Mouse (Mus musculus): ENCODE measurements around the gene Elmod1.
A peak's percentile ranks its signal among the peaks of the same experiment; 100 is the strongest.
"Not testable (repeated sequence)": the region's sequence is repeated elsewhere in the genome, so short reads cannot be mapped to it uniquely, and the experiment has no call there.

Gene Elmod1

GRCm38 (mm10) chr9:53975122-53975518 lies at the start of gene Elmod1:
Gene Elmod1, minus strand, starts transcription at chr9:53975301.
- no peak for DNase-seq (ENCODE audit: low read depth)

- peak; percentile 59 for DNase-seq (ENCODE audit: low read depth)
Observed at GRCm38 (mm10) chr9:54022795-54023194, 47.7 kb upstream of the Elmod1 start.

- no peak for DNase-seq (ENCODE audit: low read depth)
Observed at GRCm38 (mm10) chr9:53994528-53994927, 19.4 kb upstream of the Elmod1 start.

GRCm38 (mm10) chr9:53992567-53992966 lies 17.5 kb upstream of the Elmod1 start:
- DNase-seq (ENCODE audit: low read depth), result not testable (repeated sequence)

GRCm38 (mm10) chr9:53990921-53991320 lies 15.8 kb upstream of the Elmod1 start:
- DNase-seq (ENCODE audit: low read depth), result peak; percentile 50

- peak; percentile 16 for DNase-seq (ENCODE audit: low read depth)
Observed at GRCm38 (mm10) chr9:53986972-53987371, 11.9 kb upstream of the Elmod1 start.

- peak; percentile 32 for DNase-seq (ENCODE audit: low read depth)
Observed at GRCm38 (mm10) chr9:53984868-53985267, 9.8 kb upstream of the Elmod1 start.

- no peak for DNase-seq (ENCODE audit: low read depth)
Observed at GRCm38 (mm10) chr9:53974328-53975121, 576 bp downstream of the Elmod1 start.

GRCm38 (mm10) chr9:53973929-53974327 lies 1.2 kb downstream of the Elmod1 start:
- no peak for DNase-seq (ENCODE audit: low read depth)

- DNase-seq (ENCODE audit: low read depth), result no peak
Observed at GRCm38 (mm10) chr9:53973241-53973640, 1.9 kb downstream of the Elmod1 start.

GRCm38 (mm10) chr9:53972358-53972757 lies 2.7 kb downstream of the Elmod1 start:
- DNase-seq (ENCODE audit: low read depth), result no peak

GRCm38 (mm10) chr9:53967610-53968368 lies 7.3 kb downstream of the Elmod1 start:
- no peak for DNase-seq (ENCODE audit: low read depth)

GRCm38 (mm10) chr9:53957021-53957420 lies 18.1 kb downstream of the Elmod1 start:
- DNase-seq (ENCODE audit: low read depth), result no peak

- DNase-seq (ENCODE audit: low read depth), result no peak
Observed at GRCm38 (mm10) chr9:53954853-53955252, 20.2 kb downstream of the Elmod1 start.

GRCm38 (mm10) chr9:53947463-53947862 lies 27.6 kb downstream of the Elmod1 start:
- peak; percentile 11 for DNase-seq (ENCODE audit: low read depth)

- no peak for DNase-seq (ENCODE audit: low read depth)
Observed at GRCm38 (mm10) chr9:53938555-53938954, 36.5 kb downstream of the Elmod1 start.

GRCm38 (mm10) chr9:53934179-53934578 lies 40.9 kb downstream of the Elmod1 start:
- peak; percentile 16 for DNase-seq (ENCODE audit: low read depth)

GRCm38 (mm10) chr9:53933375-53933774 lies 41.7 kb downstream of the Elmod1 start:
- DNase-seq (ENCODE audit: low read depth), result no peak

GRCm38 (mm10) chr9:53930906-53931305 lies 44.2 kb downstream of the Elmod1 start:
- DNase-seq (ENCODE audit: low read depth), result no peak

- no peak for DNase-seq (ENCODE audit: low read depth)
Observed at GRCm38 (mm10) chr9:53921061-53921460, 54.0 kb downstream of the Elmod1 start.

- DNase-seq (ENCODE audit: low read depth), result no peak
Observed at GRCm38 (mm10) chr9:53915929-53916721, 59.0 kb downstream of the Elmod1 start.

- DNase-seq (ENCODE audit: low read depth), result no peak
Observed at GRCm38 (mm10) chr9:53910823-53911222, 64.3 kb downstream of the Elmod1 start.

All from 416B (cell line).